Mouse (Mus musculus): Measurements from ENCODE around the gene Swi5. TPM values are rescaled to one million over a fixed set of nuclear protein-coding genes. Genes with fewer than 3 reads are reported as not detected.

Gene Swi5
- total and polyA plus RNA-seq, 2 experiments from 2014 or later, result 290 to 407 TPM

- DNase-seq (no peak), ATAC-seq (no peak)
- H3K9ac ChIP-seq, result no peak overlapping the region
- H3K4me2 ChIP-seq (ENCODE audit: low read depth), result no peak overlapping the region
- no peak overlapping the region for H3K27ac ChIP-seq (ENCODE audit: low read depth, low read length)
- H3K27me3 ChIP-seq (ENCODE audit: insufficient read depth, low read length), result no peaks in the 10 kb centered on the region
- H3K4me3 ChIP-seq (ENCODE audit: low read depth, low read length), result no peak overlapping the region
- H3K9me3 ChIP-seq (ENCODE audit: low read length), result no peaks in the 10 kb centered on the region
- no peak for TF ChIP-seq CTCF (IDR thresholded peaks at IDR 0.05; ENCODE audit: low read depth)
- WGBS, result 92% methylated on average over 12 of the region's 12 CpGs
- H3K36me3 ChIP-seq (ENCODE audit: insufficient read depth), result peaks cover 76% of the 10 kb centered on the region
- H3K4me1 ChIP-seq (ENCODE audit: insufficient read depth), result no peaks in the 10 kb centered on the region
These were observed 35.9 kb downstream of the Swi5 start for GRCm38 (mm10) chr2:32251791-32252527.

GRCm38 (mm10) chr2:32248377-32249361 lies 39.2 kb downstream of the Swi5 start:
- Histone ChIP-seq H3K4me3 (ENCODE audit: low read depth, low read length) (no peak overlapping the region), H3K9me3 (ENCODE audit: low read length) (no peaks in the 10 kb centered on the region), H3K36me3 (ENCODE audit: insufficient read depth) (peaks cover 76% of the 10 kb centered on the region), H3K27ac (ENCODE audit: low read depth, low read length) (no peak overlapping the region), H3K4me2 (ENCODE audit: low read depth) (no peak overlapping the region), H3K27me3 (ENCODE audit: insufficient read depth, low read length) (no peaks in the 10 kb centered on the region), H3K9ac (no peak overlapping the region), H3K4me1 (ENCODE audit: insufficient read depth) (no peaks in the 10 kb centered on the region)
- no peak for DNase-seq
- no peak for ATAC-seq
- WGBS, result 78% methylated on average over 10 of the region's 10 CpGs
- no peak for TF ChIP-seq CTCF (IDR thresholded peaks at IDR 0.05; ENCODE audit: low read depth)

- peaks cover 69% of the 10 kb centered on the region for H3K36me3 ChIP-seq (ENCODE audit: insufficient read depth)
These were observed 41.1 kb downstream of the Swi5 start for GRCm38 (mm10) chr2:32246741-32247140.

GRCm38 (mm10) chr2:32242986-32243385 lies 44.9 kb downstream of the Swi5 start:
- WGBS, result 93% methylated on average over 4 of the region's 4 CpGs
- no peak overlapping the region for H3K9ac ChIP-seq
- H3K27me3 ChIP-seq (ENCODE audit: insufficient read depth, low read length), result no peaks in the 10 kb centered on the region
- ATAC-seq, result no peak
- no peaks in the 10 kb centered on the region for H3K9me3 ChIP-seq (ENCODE audit: low read length)
- DNase-seq, result no peak
- H3K36me3 ChIP-seq (ENCODE audit: insufficient read depth), result peaks cover 48% of the 10 kb centered on the region
- no peaks in the 10 kb centered on the region for H3K4me1 ChIP-seq (ENCODE audit: insufficient read depth)
- no peak for TF ChIP-seq CTCF (IDR thresholded peaks at IDR 0.05; ENCODE audit: low read depth)
- no peak overlapping the region for H3K27ac ChIP-seq (ENCODE audit: low read depth, low read length)
- H3K4me3 ChIP-seq (ENCODE audit: low read depth, low read length), result no peak overlapping the region
- H3K4me2 ChIP-seq (ENCODE audit: low read depth), result no peak overlapping the region

More at GRCm38 (mm10) chr2:32246741-32247140, 41.1 kb downstream of the Swi5 start:
- Histone ChIP-seq H3K9me3 (ENCODE audit: low read length) (no peaks in the 10 kb centered on the region), H3K4me3 (ENCODE audit: low read depth, low read length) (no peak overlapping the region), H3K27me3 (ENCODE audit: insufficient read depth, low read length) (no peaks in the 10 kb centered on the region), H3K4me2 (ENCODE audit: low read depth) (no peak overlapping the region), H3K9ac (no peak overlapping the region), H3K27ac (ENCODE audit: low read depth, low read length) (no peak overlapping the region), H3K4me1 (ENCODE audit: insufficient read depth) (no peaks in the 10 kb centered on the region)
- WGBS, result 86% methylated on average over 4 of the region's 4 CpGs
- ATAC-seq (no peak), DNase-seq (no peak)
- no peak for TF ChIP-seq CTCF (IDR thresholded peaks at IDR 0.05; ENCODE audit: low read depth)

GRCm38 (mm10) chr2:32240591-32240990 lies 47.3 kb downstream of the Swi5 start:
- H3K4me3 ChIP-seq (ENCODE audit: low read depth, low read length), result no peak overlapping the region
- 89% methylated on average over 5 of the region's 5 CpGs for WGBS
- peaks cover 35% of the 10 kb centered on the region for H3K36me3 ChIP-seq (ENCODE audit: insufficient read depth)
- H3K9me3 ChIP-seq (ENCODE audit: low read length), result no peaks in the 10 kb centered on the region
- no peak for TF ChIP-seq CTCF (IDR thresholded peaks at IDR 0.05; ENCODE audit: low read depth)
- H3K27me3 ChIP-seq (ENCODE audit: insufficient read depth, low read length), result no peaks in the 10 kb centered on the region
- ATAC-seq, result no peak
- no peak overlapping the region for H3K9ac ChIP-seq
- no peak overlapping the region for H3K27ac ChIP-seq (ENCODE audit: low read depth, low read length)
- no peak overlapping the region for H3K4me2 ChIP-seq (ENCODE audit: low read depth)
- 0 out of 2 replicates have a peak, but pooled peaks cover 5% of the 10 kb centered on the region for H3K4me1 ChIP-seq (ENCODE audit: insufficient read depth)
- DNase-seq, result no peak

- TF ChIP-seq CTCF (IDR thresholded peaks at IDR 0.05; ENCODE audit: low read depth), result no peak
- Histone ChIP-seq H3K9ac (no peak overlapping the region), H3K9me3 (ENCODE audit: low read length) (no peaks in the 10 kb centered on the region), H3K36me3 (ENCODE audit: insufficient read depth) (peaks cover 24% of the 10 kb centered on the region), H3K4me1 (ENCODE audit: insufficient read depth) (0 out of 2 replicates have a peak, but pooled peaks cover 9% of the 10 kb centered on the region), H3K4me3 (ENCODE audit: low read depth, low read length) (no peak overlapping the region), H3K27me3 (ENCODE audit: insufficient read depth, low read length) (no peaks in the 10 kb centered on the region), H3K27ac (ENCODE audit: low read depth, low read length) (no peak overlapping the region), H3K4me2 (ENCODE audit: low read depth) (no peak overlapping the region)
- 93% methylated on average over 9 of the region's 9 CpGs for WGBS
- no peak for ATAC-seq
- DNase-seq, result no peak
These were observed 49.0 kb downstream of the Swi5 start for GRCm38 (mm10) chr2:32238708-32239435.
